Mouse (Mus musculus) liver, adult 2 months (tissue): Measurements from ENCODE around the gene Sel1l3. TPM values are rescaled to one million over a fixed set of nuclear protein-coding genes. Genes with fewer than 3 reads are reported as not detected.

Source experiments
- DNase-seq: peaks from one replicate; pipeline ENCODE4 v3.0.0-alpha.2; 2011; ENCODE audit warnings: low read depth, low spot score; ENCODE audit errors: extremely low read depth
- H3K27ac ChIP-seq: fragments of 200-500 bp; replicated peaks from 2 replicates; pipeline ENCODE4 v1.5.1; 2012; ENCODE audit warnings: low read depth, mild to moderate bottlenecking, control low read depth, inconsistent platforms, low read length; ENCODE audit not compliant: insufficient read depth
- H3K27me3 ChIP-seq: fragments of 200-500 bp; 2 replicates; pipeline ENCODE4 v1.6.1; 2012; ENCODE audit warnings: mild to moderate bottlenecking, moderate library complexity, low read length, inconsistent platforms; ENCODE audit not compliant: control insufficient read depth, insufficient read depth
- H3K36me3 ChIP-seq: fragments of 200-500 bp; 2 replicates; pipeline ENCODE4 v1.6.1; 2012; ENCODE audit warnings: low read length, inconsistent platforms; ENCODE audit not compliant: control insufficient read depth, insufficient read depth
- H3K4me1 ChIP-seq: fragments of 200-500 bp; 2 replicates; pipeline ENCODE4 v1.6.1; 2011; ENCODE audit warnings: low read length; ENCODE audit not compliant: control insufficient read depth, insufficient read depth
- H3K4me3 ChIP-seq: fragments of 200-500 bp; 2 replicates; pipeline ENCODE4 v1.5.1; 2011; ENCODE audit warnings: low read depth, mild to moderate bottlenecking, control low read depth, low read length, moderate library complexity; ENCODE audit not compliant: insufficient read depth
- H3K79me2 ChIP-seq: fragments of 200-500 bp; 2 replicates; pipeline ENCODE4 v1.6.1; 2012; ENCODE audit warnings: inconsistent platforms, mild to moderate bottlenecking, low read length, moderate library complexity; ENCODE audit not compliant: control insufficient read depth, insufficient read depth
- H3K9ac ChIP-seq: fragments of 200-500 bp; 2 replicates; pipeline ENCODE4 v1.6.1; 2012; ENCODE audit warnings: low read depth, mild to moderate bottlenecking, control low read depth, inconsistent platforms, low read length
- CTCF ChIP-seq: fragments of 200-500 bp; IDR thresholded peaks from 2 replicates; pipeline ENCODE4 v1.5.1; 2011; ENCODE audit warnings: low read depth, low read length, control low read depth
- POLR2A ChIP-seq: fragments of 200-500 bp; IDR thresholded peaks from 2 replicates; pipeline ENCODE4 v1.6.1; 2011; ENCODE audit warnings: low read length, control low read depth; ENCODE audit not compliant: insufficient read depth; ENCODE audit errors: extremely low read depth
- WGBS: fragments of 180-500 bp; shearing (Covaris S2); methylation state at CpG from one replicate; pipeline ENCODE4 v1.1.7; 2018; 5-methylcytosine and 5-hydroxymethylcytosine counted together
- polyA plus RNA-seq: library from polyadenylated mRNA; depleted of rRNA; stranded (reverse); fragments of >200 nt; gene quantifications from 2 replicates; pipeline ENCODE4 v1.2.3, GENCODE M21; 2012
- total RNA-seq: library from RNA; depleted of rRNA; stranded (reverse); fragments of >200 nt; gene quantifications from 2 replicates; pipeline ENCODE4 v1.2.3, GENCODE M21; 2014

Sel1l3 gene
- total and polyA plus RNA-seq, 2 experiments: 4.9 to 8.2 TPM

- no peak for DNase-seq
- H3K9ac ChIP-seq: no peak overlapping the region
- WGBS: 90% methylated on average over 4 of the region's 4 CpGs
- H3K36me3 ChIP-seq: peaks cover 25% of the 10 kb centered on the region
- no peaks in the 10 kb centered on the region for H3K4me1 ChIP-seq
- H3K79me2 ChIP-seq: no peaks in the 10 kb centered on the region
- TF ChIP-seq POLR2A: no peak
- TF ChIP-seq CTCF: no peak
- H3K27me3 ChIP-seq: no peaks in the 10 kb centered on the region
- no peak overlapping the region for H3K4me3 ChIP-seq
- no peak overlapping the region for H3K27ac ChIP-seq
Observed at GRCm38 (mm10) chr5:53167564-53167963, 46.2 kb downstream of the Sel1l3 start.

- Histone ChIP-seq H3K36me3 (peaks cover 16% of the 10 kb centered on the region; the same call in 1 of the 2 replicates), H3K4me1 (no peaks in the 10 kb centered on the region), H3K27me3 (no peaks in the 10 kb centered on the region), H3K9ac (no peak overlapping the region), H3K79me2 (no peaks in the 10 kb centered on the region), H3K4me3 (no peak overlapping the region), H3K27ac (no peak overlapping the region)
- WGBS: 48% methylated on average over 5 of the region's 5 CpGs
- TF ChIP-seq CTCF: no peak
- no peak for TF ChIP-seq POLR2A
- no peak for DNase-seq
Observed at GRCm38 (mm10) chr5:53165672-53166071, 48.1 kb downstream of the Sel1l3 start.

- Histone ChIP-seq H3K79me2 (no peaks in the 10 kb centered on the region), H3K4me3 (no peak overlapping the region), H3K4me1 (no peaks in the 10 kb centered on the region), H3K27ac (no peak overlapping the region), H3K36me3 (peaks cover 14% of the 10 kb centered on the region; the same call in 1 of the 2 replicates), H3K27me3 (no peaks in the 10 kb centered on the region), H3K9ac (no peak overlapping the region)
- 94% methylated on average over 8 of the region's 8 CpGs for WGBS
- no peak for DNase-seq
- no peak for TF ChIP-seq CTCF
- TF ChIP-seq POLR2A: no peak
Observed at GRCm38 (mm10) chr5:53162436-53162835, 51.3 kb downstream of the Sel1l3 start.

GRCm38 (mm10) chr5:53161506-53162186 lies 52.1 kb downstream of the Sel1l3 start:
- no peaks in the 10 kb centered on the region for H3K4me1 ChIP-seq
- no peak overlapping the region for H3K9ac ChIP-seq
- WGBS: 92% methylated on average over 8 of the region's 8 CpGs
- H3K27ac ChIP-seq: no peak overlapping the region
- no peak for DNase-seq
- H3K4me3 ChIP-seq: no peak overlapping the region
- peaks cover 14% of the 10 kb centered on the region; the same call in 1 of the 2 replicates for H3K36me3 ChIP-seq
- no peaks in the 10 kb centered on the region for H3K79me2 ChIP-seq
- no peaks in the 10 kb centered on the region for H3K27me3 ChIP-seq
- no peak for TF ChIP-seq POLR2A
- TF ChIP-seq CTCF: no peak

- H3K4me3 ChIP-seq: no peak overlapping the region
- TF ChIP-seq CTCF (no peak), POLR2A (no peak)
- no peaks in the 10 kb centered on the region for H3K4me1 ChIP-seq
- H3K27ac ChIP-seq: no peak overlapping the region
- H3K9ac ChIP-seq: no peak overlapping the region
- DNase-seq: no peak
- peaks cover 26% of the 10 kb centered on the region for H3K36me3 ChIP-seq
- 93% methylated on average over 6 of the region's 6 CpGs for WGBS
- no peaks in the 10 kb centered on the region for H3K27me3 ChIP-seq
- H3K79me2 ChIP-seq: no peaks in the 10 kb centered on the region
Observed at GRCm38 (mm10) chr5:53160207-53160606, 53.5 kb downstream of the Sel1l3 start.

- Histone ChIP-seq H3K27ac (no peak overlapping the region), H3K4me3 (no peak overlapping the region), H3K4me1 (no peaks in the 10 kb centered on the region), H3K9ac (no peak overlapping the region), H3K36me3 (peaks cover 26% of the 10 kb centered on the region), H3K79me2 (no peaks in the 10 kb centered on the region), H3K27me3 (no peaks in the 10 kb centered on the region)
- 79% methylated on average over 4 of the region's 4 CpGs for WGBS
- TF ChIP-seq CTCF (no peak), POLR2A (no peak)
- no peak for DNase-seq
Observed at GRCm38 (mm10) chr5:53159631-53160030, 54.1 kb downstream of the Sel1l3 start.
